Mouse (Mus musculus): Measurements from ENCODE around the gene Brd9. TPM values are rescaled to one million over a fixed set of nuclear protein-coding genes. Genes with fewer than 3 reads are reported as not detected.

Gene Brd9
- total and polyA plus RNA-seq, 3 experiments, result 28.0 to 43.4 (median 32.5) TPM

DNA sequence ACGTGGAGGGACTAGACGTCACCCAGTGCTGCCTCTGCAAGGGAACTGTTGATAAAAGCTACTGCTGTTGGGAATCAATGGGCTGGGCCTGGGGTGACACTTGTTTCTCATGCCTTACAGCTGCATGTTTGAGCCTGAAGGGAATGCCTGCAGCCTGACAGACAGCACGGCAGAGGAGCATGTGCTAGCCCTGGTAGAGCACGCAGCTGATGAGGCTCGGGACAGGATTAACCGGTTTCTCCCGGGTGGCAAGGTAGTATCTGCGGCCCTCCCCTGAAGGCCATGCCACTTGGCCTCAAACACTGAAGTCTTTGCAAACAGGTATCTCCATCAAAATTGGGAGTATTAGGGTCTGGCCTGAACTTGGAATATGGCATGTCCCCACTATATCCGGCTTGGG lies 7.0 kb downstream of the Brd9 start:
- Histone ChIP-seq H3K4me3 (replicated peaks in 1 of 3; ENCODE audit: low read depth in 2 of 3, low read length in 2 of 3, poor library complexity in 1 of 3) (no peak overlapping the region), H3K9ac (ENCODE audit: insufficient read depth, low read depth) (no peak overlapping the region), H3K79me2 (replicated peaks; ENCODE audit: control insufficient read depth, extremely low read depth, insufficient read depth, poor library complexity, severe bottlenecking) (no peaks in the 10 kb centered on the region), H3K27me3 (replicated peaks) (no peaks in the 10 kb centered on the region), H3K9me3 (replicated peaks; ENCODE audit: low read length) (no peaks in the 10 kb centered on the region), H3K4me1 (ENCODE audit: control insufficient read depth in 1 of 2, insufficient read depth in 2 of 2) (peaks cover 0 to 6% of the 10 kb centered on the region in 2 experiments; a peak in 1 of 4 replicates), H3K36me3 (replicated peaks in 1 of 2; ENCODE audit: control insufficient read depth in 1 of 2, insufficient read depth in 1 of 2, low read length in 1 of 2) (peaks cover 73 to 94% of the 10 kb centered on the region in 2 experiments), H3K4me2 (ENCODE audit: insufficient read depth, low read depth, poor library complexity, severe bottlenecking) (no peak overlapping the region), H3K27ac (ENCODE audit: insufficient read depth, low read depth) (no peak overlapping the region)
- TF ChIP-seq ZKSCAN1 (IDR thresholded peaks at IDR 0.05; ENCODE audit: borderline replicate concordance, low read depth, low read length) (no peak), PAX5 (IDR thresholded peaks at IDR 0.05; ENCODE audit: low read length) (no peak), IRF4 (IDR thresholded peaks at IDR 0.05; ENCODE audit: low read depth, low read length) (no peak), JUN (IDR thresholded peaks at IDR 0.05; ENCODE audit: insufficient read depth, low read depth, low read length) (no peak), SIN3A (IDR thresholded peaks at IDR 0.05; ENCODE audit: low read length) (no peak), RAD21 (IDR thresholded peaks at IDR 0.05; ENCODE audit: low read depth, low read length) (no peak), POLR2A (IDR thresholded peaks at IDR 0.05; ENCODE audit: low read depth, low read length) (no peak)
- dilution Hi-C loops (cut with MboI; ENCODE audit: extremely low pct_ligation_motif_present, extremely low pct_unique_long_range_greater_than_20kb, low sequenced_read_pairs), result no loop called here
- in situ Hi-C loops (cut with MboI; ENCODE audit: low pct_ligation_motif_present, low pct_unique_long_range_greater_than_20kb, low sequenced_read_pairs), result no loop called here
- no peak for DNase-seq (ENCODE audit: extremely low read depth)

DNA sequence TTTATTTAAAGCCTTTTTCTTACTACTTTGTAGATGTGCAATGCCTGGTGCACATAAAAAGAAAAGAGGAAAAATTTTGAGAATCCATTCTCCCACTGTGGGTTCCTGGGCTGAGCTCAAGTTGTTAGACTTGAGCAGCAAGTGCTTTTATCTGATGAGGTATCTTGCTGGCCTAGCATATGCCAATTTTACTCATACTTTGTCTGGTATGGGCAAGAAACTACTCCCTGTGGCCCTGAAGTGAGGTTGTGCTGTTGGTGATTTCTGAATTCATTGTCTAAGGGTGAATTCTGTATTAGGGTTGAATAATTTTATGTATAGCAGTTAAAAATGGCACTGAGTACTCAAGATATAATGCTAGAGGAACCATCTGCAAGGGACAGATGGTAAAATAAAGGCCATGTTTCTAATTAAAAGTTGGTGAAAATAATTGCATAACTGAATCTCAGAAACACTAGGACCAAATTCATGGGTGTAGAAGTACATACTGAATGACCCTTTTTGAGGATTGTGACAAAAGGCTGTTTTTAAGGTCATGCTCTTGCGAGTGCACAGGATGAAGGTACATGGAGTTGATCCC lies 16.0 kb downstream of the Brd9 start:
- H3K4me2 ChIP-seq (ENCODE audit: insufficient read depth, low read depth, poor library complexity, severe bottlenecking), result no peak overlapping the region
- dilution Hi-C loops (cut with MboI; ENCODE audit: extremely low pct_ligation_motif_present, extremely low pct_unique_long_range_greater_than_20kb, low sequenced_read_pairs) (no loop called here), in situ Hi-C loops (cut with MboI; ENCODE audit: low pct_ligation_motif_present, low pct_unique_long_range_greater_than_20kb, low sequenced_read_pairs) (loop anchor here (10.0 kb wide), 1 partner anchor 351 kb away; no protein-coding TSS in a partner anchor)
- no peak for DNase-seq (ENCODE audit: extremely low read depth)
- H3K9me3 ChIP-seq (replicated peaks; ENCODE audit: low read length), result no peaks in the 10 kb centered on the region
- no peaks in the 10 kb centered on the region for H3K79me2 ChIP-seq (replicated peaks; ENCODE audit: control insufficient read depth, extremely low read depth, insufficient read depth, poor library complexity, severe bottlenecking)
- no peak overlapping the region for H3K9ac ChIP-seq (ENCODE audit: insufficient read depth, low read depth)
- no peak overlapping the region for H3K27ac ChIP-seq (ENCODE audit: insufficient read depth, low read depth)
- no peak overlapping the region for H3K4me3 ChIP-seq (replicated peaks in 1 of 3; ENCODE audit: low read depth in 2 of 3, low read length in 2 of 3, poor library complexity in 1 of 3)
- TF ChIP-seq JUN (IDR thresholded peaks at IDR 0.05; ENCODE audit: insufficient read depth, low read depth, low read length) (no peak), MXI1 (IDR thresholded peaks at IDR 0.05; ENCODE audit: low read depth, low read length) (no peak), MAFK (IDR thresholded peaks at IDR 0.05; ENCODE audit: insufficient replicate concordance, low read length) (no peak), HCFC1 (IDR thresholded peaks at IDR 0.05; ENCODE audit: low read depth, low read length) (no peak), CHD2 (IDR thresholded peaks at IDR 0.05; ENCODE audit: low read length) (no peak), ETS1 (conservative IDR thresholded peaks at IDR 0.05; ENCODE audit: low read depth, low read length) (no peak), MYC (IDR thresholded peaks at IDR 0.05; ENCODE audit: low read depth, low read length) (no peak), IRF4 (IDR thresholded peaks at IDR 0.05; ENCODE audit: low read depth, low read length) (no peak), RAD21 (IDR thresholded peaks at IDR 0.05; ENCODE audit: low read depth, low read length) (no peak), TBP (conservative IDR thresholded peaks at IDR 0.05; ENCODE audit: low read depth, low read length) (no peak)
- H3K36me3 ChIP-seq (replicated peaks in 1 of 2; ENCODE audit: control insufficient read depth in 1 of 2, insufficient read depth in 1 of 2, low read length in 1 of 2), result peaks cover 67 to 92% of the 10 kb centered on the region in 2 experiments
- H3K27me3 ChIP-seq (replicated peaks), result no peaks in the 10 kb centered on the region
- no peaks in the 10 kb centered on the region for H3K4me1 ChIP-seq (ENCODE audit: control insufficient read depth in 1 of 2, insufficient read depth in 2 of 2)

Measured in CH12.LX (cell line).